Mouse (Mus musculus): ENCODE measurements at regions not wholly inside any gene's neighbourhood (a gene's known extent, or its start where the extent isn't known, plus 50 kb on each side); places are given as distances from the start of the nearest gene placed in this dataset.

DNA sequence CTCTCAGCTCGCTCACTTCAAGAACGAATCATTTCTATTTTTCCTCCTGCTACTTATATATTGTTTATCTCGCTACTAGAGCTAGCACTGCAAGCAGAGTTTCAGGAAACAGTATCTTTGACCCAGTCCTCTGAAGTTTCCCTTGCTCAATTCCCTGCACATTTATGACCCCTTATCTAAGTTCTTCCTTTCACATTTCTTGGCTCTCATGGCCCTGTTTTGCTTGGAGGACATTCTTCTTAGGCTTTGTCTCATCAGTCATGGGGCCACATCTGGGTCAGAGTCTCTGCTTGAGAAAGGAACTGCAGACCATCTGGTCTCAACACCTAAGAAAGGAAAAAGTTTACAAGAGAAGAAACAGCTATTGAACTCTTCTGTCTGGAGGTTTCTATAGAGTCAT is 166.7 kb upstream of the Adamts3 start:
- H3K4me2 ChIP-seq (ENCODE audit: low read depth, low read length), result no peak overlapping the region
- no peaks in the 10 kb centered on the region for H3K9me3 ChIP-seq (ENCODE audit: low read length)
- H3K36me3 ChIP-seq (replicated peaks; ENCODE audit: insufficient read depth, low read length), result no peaks in the 10 kb centered on the region
- TF ChIP-seq EP300 (IDR thresholded peaks at IDR 0.05; ENCODE audit: low read depth) (0 out of 2 replicates have a peak, but pooled peaks have one; percentile 16), CTCF (IDR thresholded peaks at IDR 0.05; ENCODE audit: low read depth) (no peak)
- ATAC-seq, result no peak
- H3K9ac ChIP-seq (replicated peaks), result no peak overlapping the region
- H3K4me3 ChIP-seq (ENCODE audit: low read depth, low read length), result no peak overlapping the region
- H3K27ac ChIP-seq (ENCODE audit: low read depth), result no peak overlapping the region
- no peaks in the 10 kb centered on the region for H3K27me3 ChIP-seq (ENCODE audit: insufficient read depth, low read length)
- 62% methylated on average over 3 of the region's 3 CpGs for WGBS (ENCODE audit: insufficient replicate concordance)
- no peak for DNase-seq
- no peaks in the 10 kb centered on the region for H3K4me1 ChIP-seq (ENCODE audit: insufficient read depth)

DNA sequence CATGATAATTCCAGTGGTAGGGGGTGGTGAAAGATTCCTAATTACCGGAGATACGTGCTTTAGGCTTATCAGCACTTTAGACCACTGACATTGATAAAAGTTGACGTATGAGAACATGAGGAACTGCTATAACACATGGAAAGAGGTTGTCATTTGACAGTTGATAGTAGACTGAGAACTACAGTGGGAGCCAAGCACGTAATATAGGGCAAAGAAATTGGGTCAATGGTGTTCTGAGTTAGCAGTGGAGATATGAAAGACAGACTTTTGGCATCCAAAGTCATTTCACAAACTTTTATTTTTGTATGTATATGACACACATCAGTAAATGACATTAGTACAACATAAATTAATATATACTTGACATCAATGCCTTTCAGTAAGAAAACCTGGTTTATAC is 159.6 kb upstream of the Adamts3 start:
- no peaks in the 10 kb centered on the region for H3K27me3 ChIP-seq (ENCODE audit: insufficient read depth, low read length)
- 69% methylated on average over 4 of the region's 4 CpGs for WGBS (ENCODE audit: insufficient replicate concordance)
- H3K27ac ChIP-seq (ENCODE audit: low read depth), result no peak overlapping the region
- no peak overlapping the region for H3K4me3 ChIP-seq (ENCODE audit: low read depth, low read length)
- no peak for ATAC-seq
- H3K36me3 ChIP-seq (replicated peaks; ENCODE audit: insufficient read depth, low read length), result no peaks in the 10 kb centered on the region
- TF ChIP-seq EP300 (IDR thresholded peaks at IDR 0.05; ENCODE audit: low read depth), result no peak
- TF ChIP-seq CTCF (IDR thresholded peaks at IDR 0.05; ENCODE audit: low read depth), result no peak
- no peaks in the 10 kb centered on the region for H3K4me1 ChIP-seq (ENCODE audit: insufficient read depth)
- no peak for DNase-seq
- no peak overlapping the region for H3K9ac ChIP-seq (replicated peaks)
- no peak overlapping the region for H3K4me2 ChIP-seq (ENCODE audit: low read depth, low read length)
- no peaks in the 10 kb centered on the region for H3K9me3 ChIP-seq (ENCODE audit: low read length)

DNA sequence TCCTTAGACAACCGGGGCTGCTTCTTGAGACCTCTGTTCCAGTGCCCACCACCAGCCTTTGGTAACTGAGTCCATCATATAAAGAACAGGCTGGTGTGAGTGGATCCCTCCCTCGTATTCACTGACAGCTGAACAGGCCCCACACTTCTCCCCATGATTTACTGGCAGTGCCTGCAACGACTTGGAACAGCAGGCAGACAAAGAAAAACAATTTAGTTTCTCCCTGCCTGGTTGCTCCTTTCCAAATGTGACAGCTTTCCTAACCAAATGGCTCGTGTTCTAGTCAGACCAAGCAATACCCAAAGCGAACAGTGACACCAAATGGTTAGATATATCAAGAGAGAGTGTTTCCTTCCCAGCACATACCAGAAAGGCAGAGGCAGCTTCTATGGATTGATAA is 150.0 kb upstream of the Adamts3 start:
- Histone ChIP-seq H3K9me3 (ENCODE audit: low read length) (no peaks in the 10 kb centered on the region), H3K36me3 (replicated peaks; ENCODE audit: insufficient read depth, low read length) (no peaks in the 10 kb centered on the region), H3K27ac (ENCODE audit: low read depth) (no peak overlapping the region), H3K4me1 (ENCODE audit: insufficient read depth) (peaks cover 4% of the 10 kb centered on the region), H3K4me3 (ENCODE audit: low read depth, low read length) (no peak overlapping the region), H3K4me2 (ENCODE audit: low read depth, low read length) (no peak overlapping the region), H3K27me3 (ENCODE audit: insufficient read depth, low read length) (no peaks in the 10 kb centered on the region), H3K9ac (replicated peaks) (no peak overlapping the region)
- TF ChIP-seq CTCF (IDR thresholded peaks at IDR 0.05; ENCODE audit: low read depth) (no peak), EP300 (IDR thresholded peaks at IDR 0.05; ENCODE audit: low read depth) (no peak)
- DNase-seq (no peak), ATAC-seq (no peak)
- 51% methylated on average over 5 of the region's 5 CpGs for WGBS (ENCODE audit: insufficient replicate concordance)

DNA sequence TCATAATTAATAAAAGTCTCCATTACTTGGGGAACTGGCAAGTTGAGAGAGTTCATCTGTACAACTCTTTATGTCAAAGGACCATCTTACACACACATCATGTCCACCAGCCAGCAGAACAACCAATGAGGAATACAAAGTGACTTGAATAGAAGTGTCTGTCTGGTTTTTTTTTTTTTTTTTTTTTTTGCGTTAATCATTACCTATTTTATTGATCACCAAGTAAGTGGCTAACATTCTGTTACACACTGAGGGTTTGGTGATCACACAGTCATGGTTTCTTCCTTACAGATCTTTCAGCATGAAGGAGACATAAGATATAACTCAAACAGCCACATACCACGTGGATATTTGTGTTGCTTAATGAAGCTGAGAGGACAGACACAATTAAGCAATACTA is 147.6 kb upstream of the Adamts3 start:
- DNase-seq, result no peak
- H3K4me3 ChIP-seq (ENCODE audit: low read depth, low read length), result no peak overlapping the region
- no peaks in the 10 kb centered on the region for H3K9me3 ChIP-seq (ENCODE audit: low read length)
- no peak overlapping the region for H3K4me2 ChIP-seq (ENCODE audit: low read depth, low read length)
- no peaks in the 10 kb centered on the region for H3K27me3 ChIP-seq (ENCODE audit: insufficient read depth, low read length)
- H3K9ac ChIP-seq (replicated peaks), result no peak overlapping the region
- no peaks in the 10 kb centered on the region for H3K36me3 ChIP-seq (replicated peaks; ENCODE audit: insufficient read depth, low read length)
- WGBS (ENCODE audit: insufficient replicate concordance), result 46% methylated on average over 2 of the region's 2 CpGs
- peaks cover 4% of the 10 kb centered on the region for H3K4me1 ChIP-seq (ENCODE audit: insufficient read depth)
- TF ChIP-seq EP300 (IDR thresholded peaks at IDR 0.05; ENCODE audit: low read depth), result no peak
- no peak for TF ChIP-seq CTCF (IDR thresholded peaks at IDR 0.05; ENCODE audit: low read depth)
- H3K27ac ChIP-seq (ENCODE audit: low read depth), result no peak overlapping the region
- peak; percentile 36; the same call in 1 of the 2 replicates for ATAC-seq

DNA sequence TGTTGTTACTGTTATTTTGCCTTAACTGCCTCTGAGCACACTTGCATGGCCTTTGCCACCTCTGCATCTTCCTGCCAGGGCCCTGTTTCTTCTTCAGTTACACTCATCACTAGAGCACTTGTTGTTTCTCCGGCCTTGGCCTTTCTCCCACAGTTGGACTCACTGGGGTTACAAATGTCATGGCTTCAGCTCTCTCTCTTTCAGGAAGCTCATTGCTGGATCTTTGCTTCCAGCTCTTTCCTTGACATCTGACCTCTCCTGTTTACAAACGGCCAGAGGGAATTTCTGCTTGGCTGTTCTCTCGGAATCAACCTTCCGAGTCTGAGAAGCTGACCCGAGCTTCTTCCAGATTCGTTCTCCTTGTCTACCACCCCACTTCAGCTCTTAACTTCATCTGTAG is 146.6 kb upstream of the Adamts3 start:
- H3K36me3 ChIP-seq (replicated peaks; ENCODE audit: insufficient read depth, low read length), result no peaks in the 10 kb centered on the region
- H3K4me2 ChIP-seq (ENCODE audit: low read depth, low read length), result no peak overlapping the region
- H3K9me3 ChIP-seq (ENCODE audit: low read length), result no peaks in the 10 kb centered on the region
- H3K27ac ChIP-seq (ENCODE audit: low read depth), result no peak overlapping the region
- TF ChIP-seq CTCF (IDR thresholded peaks at IDR 0.05; ENCODE audit: low read depth), result no peak
- no peak for TF ChIP-seq EP300 (IDR thresholded peaks at IDR 0.05; ENCODE audit: low read depth)
- DNase-seq (no peak), ATAC-seq (no peak)
- WGBS (ENCODE audit: insufficient replicate concordance), result 48% methylated on average over 6 of the region's 6 CpGs
- H3K27me3 ChIP-seq (ENCODE audit: insufficient read depth, low read length), result no peaks in the 10 kb centered on the region
- no peak overlapping the region for H3K9ac ChIP-seq (replicated peaks)
- no peak overlapping the region for H3K4me3 ChIP-seq (ENCODE audit: low read depth, low read length)
- peaks cover 4% of the 10 kb centered on the region for H3K4me1 ChIP-seq (ENCODE audit: insufficient read depth)

DNA sequence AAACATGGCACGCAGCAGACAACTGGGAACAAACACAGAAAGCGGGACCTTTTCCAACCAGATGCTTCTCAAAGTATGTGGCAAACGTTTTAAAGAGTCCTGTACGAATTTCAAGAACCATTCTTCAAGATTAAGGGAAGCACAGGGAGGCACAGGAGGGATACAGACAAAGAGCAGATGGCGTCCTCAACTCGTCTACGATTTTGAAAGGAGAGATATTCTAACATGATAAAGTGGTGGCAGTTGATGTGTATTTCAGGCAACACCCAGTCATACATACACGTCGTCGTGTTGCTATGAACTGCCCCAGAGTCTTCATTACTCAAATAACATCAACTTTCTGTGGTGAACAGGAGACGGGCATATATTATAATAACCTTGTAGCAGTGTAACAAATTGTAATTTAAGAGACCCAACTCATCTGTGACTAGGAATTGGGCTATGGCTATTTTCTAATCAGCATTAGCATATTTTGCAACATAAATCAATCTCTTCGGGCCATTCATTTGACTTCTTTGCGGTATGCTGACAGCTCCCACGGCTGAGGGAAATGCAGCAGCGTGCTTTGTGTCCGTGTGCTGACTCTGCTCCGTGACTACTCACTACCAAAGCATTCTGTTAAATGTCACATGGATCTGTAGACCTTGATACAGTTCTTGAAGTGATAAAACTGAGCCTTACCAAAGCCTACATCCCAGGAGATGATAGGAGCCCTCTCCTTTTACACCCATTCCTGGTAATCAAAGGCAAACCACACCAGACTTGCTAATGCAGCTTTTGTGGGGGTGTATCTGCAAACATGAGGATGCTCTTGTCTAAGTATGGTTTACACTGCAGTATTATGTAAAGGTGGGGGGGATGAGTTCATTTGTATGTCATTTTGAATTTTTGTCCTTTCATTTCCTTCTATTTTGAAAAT is 144.0 kb upstream of the Adamts3 start:
- Histone ChIP-seq H3K27ac (ENCODE audit: low read depth) (no peak overlapping the region), H3K36me3 (replicated peaks; ENCODE audit: insufficient read depth, low read length) (no peaks in the 10 kb centered on the region), H3K9me3 (ENCODE audit: low read length) (no peaks in the 10 kb centered on the region), H3K27me3 (ENCODE audit: insufficient read depth, low read length) (no peaks in the 10 kb centered on the region), H3K4me2 (ENCODE audit: low read depth, low read length) (no peak overlapping the region), H3K4me3 (ENCODE audit: low read depth, low read length) (no peak overlapping the region), H3K9ac (replicated peaks) (no peak overlapping the region), H3K4me1 (ENCODE audit: insufficient read depth) (peaks cover 4% of the 10 kb centered on the region)
- WGBS (ENCODE audit: insufficient replicate concordance), result 75% methylated on average over 17 of the region's 17 CpGs
- ATAC-seq (no peak), DNase-seq (no peak)
- TF ChIP-seq CTCF (IDR thresholded peaks at IDR 0.05; ENCODE audit: low read depth) (no peak), EP300 (IDR thresholded peaks at IDR 0.05; ENCODE audit: low read depth) (no peak)
